Mouse (Mus musculus): ENCODE measurements around the gene Ldlrad3. TPM values are rescaled to one million over a fixed set of nuclear protein-coding genes. Genes with fewer than 3 reads are reported as not detected.

The Ldlrad3 gene
- polyA plus RNA-seq, 1 experiment from 2014 or later, result 13.5 TPM

DNA sequence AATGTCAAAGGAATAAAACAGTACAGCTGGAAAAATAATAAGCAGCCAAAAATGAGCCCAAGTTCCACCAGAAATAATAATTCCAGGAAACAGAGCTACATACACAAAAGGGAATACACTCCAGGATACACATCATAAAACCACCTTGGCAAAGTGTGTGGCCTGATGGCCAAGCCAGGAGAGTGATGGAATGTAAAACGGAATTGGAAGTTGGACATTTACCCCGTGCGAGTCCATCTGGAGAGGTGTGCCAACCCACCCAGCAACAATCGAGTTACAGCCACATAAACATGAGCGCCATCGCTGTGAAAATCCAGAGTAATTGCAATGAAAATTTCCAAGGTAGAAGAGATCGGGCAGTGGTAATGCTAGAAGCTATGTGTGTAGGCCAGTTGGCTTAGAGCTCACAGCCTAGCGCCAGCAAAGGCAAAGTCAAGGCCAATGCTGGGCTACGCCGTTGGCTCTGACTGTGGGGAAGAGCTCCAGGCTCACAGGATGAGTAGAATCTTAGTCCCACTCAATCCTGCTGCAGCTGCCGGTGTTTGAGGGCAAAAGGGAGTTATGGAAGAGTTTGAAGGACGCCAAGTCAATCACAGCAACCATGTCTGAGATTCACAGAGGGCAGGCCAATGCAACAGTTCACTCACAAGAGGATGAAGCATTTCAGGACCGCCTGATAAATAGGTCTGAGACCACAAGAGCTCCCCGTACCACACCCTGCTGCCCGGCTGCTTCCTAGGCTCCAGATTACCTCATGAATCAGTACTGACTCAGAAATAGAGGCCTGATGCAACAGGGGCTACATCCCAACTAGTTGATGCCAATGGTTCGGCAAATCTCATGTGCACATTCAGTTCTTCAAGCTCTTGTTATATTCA is 7.0 kb upstream of the Ldlrad3 start:
- Histone ChIP-seq H3K36me3 (ENCODE audit: control insufficient read depth, insufficient read depth) (no peaks in the 10 kb centered on the region), H3K27me3 (ENCODE audit: control insufficient read depth, insufficient read depth, low read length) (no peaks in the 10 kb centered on the region), H3K4me2 (ENCODE audit: low read depth, low read length) (no peak overlapping the region), H3K9me3 (replicated peaks; ENCODE audit: control insufficient read depth, low read length) (peaks cover 3% of the 10 kb centered on the region; the same call in 1 of the 2 replicates), H3K9ac (ENCODE audit: low read length) (no peak overlapping the region), H3K4me1 (ENCODE audit: control insufficient read depth, insufficient read depth, low read length) (no peaks in the 10 kb centered on the region), H3K27ac (ENCODE audit: low read length) (no peak overlapping the region), H3K4me3 (ENCODE audit: low read length) (no peak overlapping the region)
- WGBS, result 90% methylated on average over 16 of the region's 16 CpGs
- no peak for ATAC-seq (replicated peaks; ENCODE audit: extremely low read depth, insufficient read depth, low FRiP score)

DNA sequence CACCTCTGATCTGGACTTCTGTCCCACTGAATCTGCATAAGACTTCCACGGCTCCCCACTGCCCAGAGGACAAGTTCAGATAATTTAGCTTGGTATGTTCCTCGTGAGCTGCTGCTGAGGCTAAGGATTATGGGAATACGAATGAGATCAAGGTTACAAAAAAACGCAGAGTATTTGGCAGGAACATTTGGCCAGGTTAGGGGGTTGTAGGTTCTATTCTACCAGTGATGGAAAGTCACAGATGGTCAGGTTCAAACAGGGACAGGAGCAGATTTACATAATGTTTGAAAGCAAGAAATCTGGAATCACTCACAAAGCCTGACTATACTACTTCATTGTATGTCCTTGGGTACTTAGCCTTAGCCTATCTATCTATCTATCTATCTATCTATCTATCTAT is 5.6 kb upstream of the Ldlrad3 start:
- Histone ChIP-seq H3K36me3 (ENCODE audit: control insufficient read depth, insufficient read depth) (no peaks in the 10 kb centered on the region), H3K9me3 (replicated peaks; ENCODE audit: control insufficient read depth, low read length) (peaks cover 3% of the 10 kb centered on the region; the same call in 1 of the 2 replicates), H3K4me1 (ENCODE audit: control insufficient read depth, insufficient read depth, low read length) (peaks cover under 1% of the 10 kb centered on the region), H3K9ac (ENCODE audit: low read length) (no peak overlapping the region), H3K4me3 (ENCODE audit: low read length) (no peak overlapping the region), H3K4me2 (ENCODE audit: low read depth, low read length) (no peak overlapping the region), H3K27me3 (ENCODE audit: control insufficient read depth, insufficient read depth, low read length) (no peaks in the 10 kb centered on the region), H3K27ac (ENCODE audit: low read length) (no peak overlapping the region)
- 68% methylated on average over 4 of the region's 4 CpGs for WGBS
- ATAC-seq (replicated peaks; ENCODE audit: extremely low read depth, insufficient read depth, low FRiP score), result no peak

DNA sequence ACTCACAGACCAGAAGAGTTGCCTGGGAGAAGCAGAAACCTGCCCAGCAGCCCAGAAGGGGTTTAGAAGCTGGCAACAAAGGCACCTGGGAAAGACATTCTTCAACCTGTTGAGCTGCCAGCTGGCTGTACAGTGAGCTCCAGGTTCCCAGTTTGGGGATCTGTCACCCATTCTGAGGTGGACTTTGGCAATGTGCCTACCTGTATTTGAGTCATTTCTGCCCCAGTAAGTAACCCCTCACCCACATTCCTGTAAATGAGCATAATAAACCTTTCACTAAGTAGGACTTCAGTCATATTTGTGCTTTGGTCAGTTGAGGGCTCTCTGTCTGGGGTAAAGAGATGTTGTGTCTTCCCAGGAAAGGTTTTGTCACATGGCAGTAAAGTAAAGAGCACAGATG is 4.8 kb upstream of the Ldlrad3 start:
- peaks cover 3% of the 10 kb centered on the region; the same call in 1 of the 2 replicates for H3K9me3 ChIP-seq (replicated peaks; ENCODE audit: control insufficient read depth, low read length)
- ATAC-seq (replicated peaks; ENCODE audit: extremely low read depth, insufficient read depth, low FRiP score), result no peak
- no peak overlapping the region for H3K9ac ChIP-seq (ENCODE audit: low read length)
- H3K36me3 ChIP-seq (ENCODE audit: control insufficient read depth, insufficient read depth), result no peaks in the 10 kb centered on the region
- H3K4me3 ChIP-seq (ENCODE audit: low read length), result no peak overlapping the region
- H3K4me1 ChIP-seq (ENCODE audit: control insufficient read depth, insufficient read depth, low read length), result peaks cover 4% of the 10 kb centered on the region
- no peak overlapping the region for H3K27ac ChIP-seq (ENCODE audit: low read length)
- H3K27me3 ChIP-seq (ENCODE audit: control insufficient read depth, insufficient read depth, low read length), result no peaks in the 10 kb centered on the region
- H3K4me2 ChIP-seq (ENCODE audit: low read depth, low read length), result no peak overlapping the region

DNA sequence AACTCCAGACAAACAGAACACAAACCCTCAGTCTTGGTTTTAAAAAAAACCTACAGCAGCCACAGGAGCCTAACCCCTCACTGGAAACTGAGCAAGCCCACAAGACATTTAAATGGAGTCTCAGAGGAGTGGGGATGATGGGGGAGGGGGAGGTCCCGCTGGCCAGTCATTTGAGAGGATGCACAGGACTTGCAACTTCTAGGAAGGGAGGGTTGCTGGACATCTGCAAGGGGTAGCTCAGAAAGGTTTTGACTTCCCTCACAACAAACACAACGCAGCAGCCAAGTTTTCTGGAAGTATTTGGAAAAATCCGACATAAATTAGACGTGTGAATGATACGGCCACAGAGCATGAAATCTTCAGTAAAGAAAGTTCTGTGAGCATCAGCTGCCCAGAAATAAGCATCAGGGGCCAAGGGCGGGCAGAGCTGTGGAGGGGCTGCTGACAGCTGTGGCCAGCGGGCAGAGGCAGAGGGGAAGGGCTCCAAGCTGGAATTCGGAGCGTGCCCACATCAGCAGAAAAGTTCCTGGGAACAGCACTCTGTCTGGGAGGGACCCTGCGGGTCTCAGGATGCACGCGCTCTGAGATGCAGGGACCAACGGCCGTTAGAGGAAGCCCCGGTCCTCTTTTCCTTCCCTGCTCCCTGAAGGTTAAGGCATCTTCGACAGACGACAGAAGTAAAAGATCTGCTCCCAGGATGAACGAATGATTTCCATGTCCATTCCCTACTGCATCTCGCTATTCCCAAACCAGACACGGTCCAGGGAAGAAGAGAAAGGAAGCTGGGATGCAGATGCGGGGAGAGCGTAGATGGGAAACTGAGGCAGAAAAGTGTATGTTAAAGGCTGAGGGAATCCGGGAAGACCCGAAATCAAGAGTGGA is 875 bp downstream of the Ldlrad3 start:
- Histone ChIP-seq H3K4me1 (ENCODE audit: control insufficient read depth, insufficient read depth, low read length) (peaks cover 13% of the 10 kb centered on the region), H3K27me3 (ENCODE audit: control insufficient read depth, insufficient read depth, low read length) (no peaks in the 10 kb centered on the region), H3K36me3 (ENCODE audit: control insufficient read depth, insufficient read depth) (no peaks in the 10 kb centered on the region), H3K27ac (ENCODE audit: low read length) (peak overlapping the region; percentile 73), H3K4me3 (ENCODE audit: low read length) (peak overlapping the region; percentile 89), H3K4me2 (ENCODE audit: low read depth, low read length) (peak overlapping the region; percentile 96), H3K9me3 (replicated peaks; ENCODE audit: control insufficient read depth, low read length) (no peaks in the 10 kb centered on the region), H3K9ac (ENCODE audit: low read length) (peak overlapping the region; percentile 88)
- peak; percentile 21; the same call in 1 of the 2 replicates for ATAC-seq (replicated peaks; ENCODE audit: extremely low read depth, insufficient read depth, low FRiP score)
- 3% methylated on average over 24 of the region's 24 CpGs for WGBS

DNA sequence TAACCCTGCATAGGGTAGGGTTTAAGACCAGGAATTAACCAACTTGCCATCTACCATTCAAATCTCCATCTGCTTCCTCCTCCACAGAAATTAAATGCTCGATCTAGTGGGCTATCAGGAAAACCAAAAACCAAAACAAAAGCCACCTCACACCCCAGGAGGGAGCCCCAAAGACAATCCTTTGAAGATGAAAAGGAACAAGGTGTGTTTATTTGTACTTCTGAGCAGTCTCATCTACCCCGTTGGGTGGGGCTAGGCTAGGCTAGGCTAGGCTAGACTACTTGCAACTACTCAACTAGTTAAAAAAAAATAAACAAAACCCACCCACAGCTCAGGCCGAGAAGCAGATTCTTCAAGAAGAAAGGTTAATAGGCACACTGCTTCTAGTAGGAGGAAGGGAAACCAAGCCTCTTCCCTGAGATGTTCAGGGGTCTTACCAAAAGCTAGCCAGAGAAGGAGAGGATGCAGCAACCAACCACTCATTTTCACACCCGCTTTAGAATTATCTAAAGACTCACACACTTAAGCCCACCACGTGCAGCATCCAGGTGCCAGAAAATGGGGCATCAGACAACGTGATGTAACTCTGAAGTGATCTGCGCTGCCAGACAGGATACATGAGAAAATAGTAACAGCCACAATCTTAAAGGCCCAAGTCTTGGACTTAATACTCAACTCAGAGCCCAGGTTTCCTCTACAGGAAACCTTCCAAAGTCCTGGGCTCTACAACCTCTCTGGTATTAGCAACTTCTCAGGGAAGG is 2.3 kb downstream of the Ldlrad3 start:
- Histone ChIP-seq H3K27me3 (ENCODE audit: control insufficient read depth, insufficient read depth, low read length) (no peaks in the 10 kb centered on the region), H3K4me2 (ENCODE audit: low read depth, low read length) (no peak overlapping the region), H3K9ac (ENCODE audit: low read length) (no peak overlapping the region), H3K27ac (ENCODE audit: low read length) (no peak overlapping the region), H3K36me3 (ENCODE audit: control insufficient read depth, insufficient read depth) (no peaks in the 10 kb centered on the region), H3K4me1 (ENCODE audit: control insufficient read depth, insufficient read depth, low read length) (peaks cover 13% of the 10 kb centered on the region), H3K9me3 (replicated peaks; ENCODE audit: control insufficient read depth, low read length) (no peaks in the 10 kb centered on the region), H3K4me3 (ENCODE audit: low read length) (no peak overlapping the region)
- ATAC-seq (replicated peaks; ENCODE audit: extremely low read depth, insufficient read depth, low FRiP score), result no peak
- WGBS, result 63% methylated on average over 7 of the region's 7 CpGs

DNA sequence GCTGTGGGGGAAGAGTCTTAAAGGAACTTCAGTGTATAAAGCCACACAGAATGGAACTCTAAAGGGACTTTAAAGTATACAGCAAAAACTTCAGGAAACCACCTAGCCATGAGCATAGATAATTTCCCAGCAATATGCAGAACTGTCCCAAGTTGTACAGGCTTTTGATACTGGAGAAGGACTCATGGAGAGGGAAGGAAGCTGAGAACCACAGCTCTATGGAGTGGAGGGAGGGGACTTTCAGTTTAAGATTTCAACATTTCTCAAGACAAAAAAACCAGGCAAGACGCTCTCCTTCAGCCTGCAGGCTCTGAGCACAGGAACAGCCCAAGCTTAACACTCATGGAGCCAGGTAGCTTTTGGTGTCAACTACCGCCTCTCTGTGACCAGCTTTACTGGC is 4.7 kb downstream of the Ldlrad3 start:
- 75% methylated on average over 2 of the region's 2 CpGs for WGBS
- no peak overlapping the region for H3K9ac ChIP-seq (ENCODE audit: low read length)
- no peaks in the 10 kb centered on the region for H3K27me3 ChIP-seq (ENCODE audit: control insufficient read depth, insufficient read depth, low read length)
- H3K27ac ChIP-seq (ENCODE audit: low read length), result no peak overlapping the region
- no peak overlapping the region for H3K4me3 ChIP-seq (ENCODE audit: low read length)
- no peaks in the 10 kb centered on the region for H3K36me3 ChIP-seq (ENCODE audit: control insufficient read depth, insufficient read depth)
- H3K4me2 ChIP-seq (ENCODE audit: low read depth, low read length), result no peak overlapping the region
- peaks cover 9% of the 10 kb centered on the region for H3K4me1 ChIP-seq (ENCODE audit: control insufficient read depth, insufficient read depth, low read length)
- no peak for ATAC-seq (replicated peaks; ENCODE audit: extremely low read depth, insufficient read depth, low FRiP score)
- H3K9me3 ChIP-seq (replicated peaks; ENCODE audit: control insufficient read depth, low read length), result no peaks in the 10 kb centered on the region

DNA sequence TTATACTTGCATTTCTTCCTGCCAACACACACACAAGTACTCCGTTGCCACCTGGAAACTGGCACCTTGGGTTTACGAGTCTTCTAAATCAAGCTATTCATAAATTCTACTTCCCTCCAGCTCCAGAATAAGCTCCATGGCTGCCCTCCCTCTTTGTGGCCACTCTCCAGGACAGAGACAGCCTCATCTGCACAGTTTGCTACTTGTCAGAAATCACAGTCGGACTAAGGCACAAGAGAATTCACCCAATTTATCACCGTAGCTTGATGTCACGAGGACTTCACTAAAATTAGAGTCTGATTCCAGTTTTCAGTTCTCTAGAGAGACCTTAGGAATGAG is 9.8 kb downstream of the Ldlrad3 start:
- Histone ChIP-seq H3K27me3 (ENCODE audit: control insufficient read depth, insufficient read depth, low read length) (no peaks in the 10 kb centered on the region), H3K27ac (ENCODE audit: low read length) (no peak overlapping the region), H3K4me3 (ENCODE audit: low read length) (no peak overlapping the region), H3K4me1 (ENCODE audit: control insufficient read depth, insufficient read depth, low read length) (no peaks in the 10 kb centered on the region), H3K9me3 (replicated peaks; ENCODE audit: control insufficient read depth, low read length) (no peaks in the 10 kb centered on the region), H3K4me2 (ENCODE audit: low read depth, low read length) (no peak overlapping the region), H3K9ac (ENCODE audit: low read length) (no peak overlapping the region), H3K36me3 (ENCODE audit: control insufficient read depth, insufficient read depth) (no peaks in the 10 kb centered on the region)
- 74% methylated on average over 5 of the region's 5 CpGs for WGBS
- no peak for ATAC-seq (replicated peaks; ENCODE audit: extremely low read depth, insufficient read depth, low FRiP score)

DNA sequence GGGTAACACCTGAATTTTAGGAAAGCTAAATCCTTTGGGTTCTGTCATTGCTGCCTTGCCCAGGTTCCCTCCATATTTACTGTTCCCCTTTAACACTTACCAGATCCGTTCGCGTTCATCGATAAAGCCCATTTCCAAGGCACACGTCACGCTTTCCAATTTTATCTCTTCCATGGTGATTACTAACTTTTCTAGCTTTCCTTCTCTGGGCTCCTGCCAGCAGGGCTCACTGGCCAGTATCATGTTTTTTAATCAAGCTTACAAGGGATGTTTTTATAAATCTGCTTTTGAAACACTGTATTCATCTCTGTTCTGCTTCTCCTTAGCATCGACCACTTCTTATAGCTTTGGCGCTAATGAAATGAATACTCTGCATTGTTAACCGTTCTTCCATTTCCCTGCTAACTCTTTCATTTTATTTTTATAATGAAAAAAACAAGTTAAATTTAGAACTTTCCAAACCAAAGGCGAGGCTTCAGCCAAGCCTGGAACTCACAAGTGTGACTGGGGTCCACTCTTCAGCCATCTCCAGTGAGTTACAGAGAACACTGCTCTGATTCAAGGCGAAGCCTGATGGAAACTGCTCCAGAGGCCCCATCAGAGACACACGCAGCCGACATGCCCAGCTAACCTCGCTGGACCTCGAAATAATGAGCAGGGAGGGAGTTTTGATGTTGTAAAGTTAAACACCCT is 10.3 kb downstream of the Ldlrad3 start:
- no peak overlapping the region for H3K4me3 ChIP-seq (ENCODE audit: low read length)
- H3K9me3 ChIP-seq (replicated peaks; ENCODE audit: control insufficient read depth, low read length), result no peaks in the 10 kb centered on the region
- WGBS, result 71% methylated on average over 15 of the region's 15 CpGs
- H3K4me1 ChIP-seq (ENCODE audit: control insufficient read depth, insufficient read depth, low read length), result no peaks in the 10 kb centered on the region
- no peak for ATAC-seq (replicated peaks; ENCODE audit: extremely low read depth, insufficient read depth, low FRiP score)
- no peak overlapping the region for H3K27ac ChIP-seq (ENCODE audit: low read length)
- H3K27me3 ChIP-seq (ENCODE audit: control insufficient read depth, insufficient read depth, low read length), result no peaks in the 10 kb centered on the region
- no peak overlapping the region for H3K9ac ChIP-seq (ENCODE audit: low read length)
- H3K36me3 ChIP-seq (ENCODE audit: control insufficient read depth, insufficient read depth), result no peaks in the 10 kb centered on the region
- no peak overlapping the region for H3K4me2 ChIP-seq (ENCODE audit: low read depth, low read length)

Measured in heart, embryonic 16.5 days (tissue).